Mouse (Mus musculus): ENCODE measurements around the gene Ccr4.

GRCm38 (mm10) chr9:114531276-114531675, 26.6 kb upstream of the Ccr4 start:
- TF ChIP-seq POLR2A (IDR thresholded peaks at IDR 0.05; ENCODE audit: low read depth, low read length) (no peak), CTCF (IDR thresholded peaks at IDR 0.05; ENCODE audit: extremely low read depth, insufficient read length, insufficient replicate concordance, low read depth, low read length) (no peak)
